Comparison of ENCODE assay signal across 9 mouse cellular contexts in the genomic region with DNA sequence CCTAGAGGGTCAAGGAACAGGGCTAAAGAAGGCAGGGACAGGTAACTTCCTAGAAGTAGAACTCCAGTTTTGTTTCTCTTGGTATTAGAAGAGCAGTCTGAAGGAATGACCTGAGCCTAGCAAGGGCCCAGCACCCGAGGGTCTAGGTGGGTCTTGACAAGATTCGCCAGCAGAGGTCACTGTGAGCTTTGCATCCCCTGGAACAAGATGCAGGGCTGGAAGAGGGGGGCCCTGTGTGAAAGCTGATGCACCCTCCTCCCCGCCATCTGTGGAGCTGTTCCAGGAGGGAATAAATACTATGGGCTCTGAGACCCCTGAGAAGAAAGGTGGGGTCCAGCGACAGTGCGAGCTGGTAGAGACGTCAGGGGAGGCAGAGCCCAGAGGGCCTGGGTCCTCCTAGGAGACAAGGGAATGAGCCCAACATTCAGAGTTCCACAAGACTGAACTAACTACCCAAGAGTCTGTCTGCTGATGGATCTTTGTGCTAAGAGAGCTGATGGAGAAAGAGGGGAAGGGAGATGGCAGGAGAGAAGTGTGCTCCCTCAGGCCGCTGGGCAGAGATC. TPM values are rescaled to one million over a fixed set of nuclear protein-coding genes. Genes with fewer than 3 reads are reported as not detected.
DNase-seq lines count a peak whose midpoint lies in the region; ATAC-seq and TF ChIP-seq lines count a peak whose summit lies in the region.
"Had no signal": no experiment of that assay in that cellular context is flagged by ENCODE, and none has a peak within 500 bp of the region (broad histone marks: within the 10 kb centered on the region; RNA-seq: fewer than 3 reads in every experiment).

No protein-coding gene starts in this region.

- no peaks in the 10 kb centered on the region for H3K36me3 ChIP-seq in G1E (replicated peaks)
- no peaks in the 10 kb centered on the region for H3K36me3 ChIP-seq in midbrain, embryonic 10.5 days
- H3K36me3 ChIP-seq: limb, embryonic 12.5 days had no signal

- no peak for TF ChIP-seq CTCF in G1E (IDR thresholded peaks at IDR 0.05; ENCODE audit: low read depth, low read length)

- ATAC-seq in G1E (ENCODE audit: extremely low read depth, insufficient number of reproducible peaks, low FRiP score, poor library complexity, severe bottlenecking): no peak
- ATAC-seq in granulocyte monocyte progenitor cell, adult 5-6 weeks (replicated peaks; ENCODE audit: poor library complexity, severe bottlenecking): peak; percentile 36; the same call in 1 of the 2 replicates

- no peak overlapping the region for H3K27ac ChIP-seq in midbrain, embryonic 10.5 days (replicated peaks)
- H3K27ac ChIP-seq: limb, embryonic 12.5 days had no signal

- WGBS in midbrain, embryonic 10.5 days: 9% methylated on average over 7 of the region's 7 CpGs

- H3K4me1 ChIP-seq in G1E (ENCODE audit: insufficient read depth, low read depth, low read length): no peaks in the 10 kb centered on the region
- peaks cover 22% of the 10 kb centered on the region for H3K4me1 ChIP-seq in midbrain, embryonic 10.5 days

- peaks cover 18% of the 10 kb centered on the region; the same call in 1 of the 2 replicates for H3K27me3 ChIP-seq in G1E (ENCODE audit: insufficient read depth, low read length)
- H3K27me3 ChIP-seq in midbrain, embryonic 10.5 days (ENCODE audit: low read depth, poor library complexity, severe bottlenecking): peaks cover 49% of the 10 kb centered on the region

- intact Hi-C loops in heart, postnatal 25 days (cut with DNase I): loop anchor here (10.0 kb wide), 1 partner anchor 320 kb away; no protein-coding TSS in a partner anchor

- H3K9me3 ChIP-seq in G1E (replicated peaks): no peaks in the 10 kb centered on the region
- H3K9me3 ChIP-seq in midbrain, embryonic 10.5 days (replicated peaks): no peaks in the 10 kb centered on the region
- H3K9me3 ChIP-seq: limb, embryonic 12.5 days had no signal

- no peak overlapping the region for H3K4me3 ChIP-seq in G1E (ENCODE audit: low read depth, low read length)
- peak overlapping the region; percentile 59 for H3K4me3 ChIP-seq in midbrain, embryonic 10.5 days

- peak; percentile 93 for DNase-seq in heart, adult 11 months
- DNase-seq in heart, postnatal 25 days (ENCODE audit: low spot score): no peak
- peak; percentile 18 for DNase-seq in G1E (ENCODE audit: low spot score)
- DNase-seq in cerebellum, postnatal 4 days (ENCODE audit: low spot score in 2 of 2): peak; percentile 54 to 73
- peak; percentile 66 for DNase-seq in kidney, postnatal 14 days
- peak; percentile 58 for DNase-seq in midbrain, embryonic 10.5 days (ENCODE audit: low spot score)
- DNase-seq in thymus, postnatal 25 days: peak; percentile 52

RNA-seq across cellular contexts. Expression of a gene that starts 53.8 kb away (rescaled TPM):
- total RNA-seq in heart, postnatal 25 days (2021): under 1 TPM; 0.14 to 0.16 TPM
- total RNA-seq in G1E (2014; fragmentation: Nextera tagmentation) (not detected in 2 replicates), G1E (2017) (0.05 TPM in 1 of 2 replicates, not detected in the other)
- polyA plus RNA-seq in G1E (2012): not detected in 2 replicates
- total RNA-seq in granulocyte monocyte progenitor cell, adult 5-6 weeks (2014; fragmentation: Nextera tagmentation): not detected in 2 replicates
- not detected in 2 replicates for total RNA-seq in granulocyte monocyte progenitor cell, adult 5-6 weeks (2017)
- 0.09 and 0.15 TPM in 2 replicates for polyA plus RNA-seq in midbrain, embryonic 10.5 days (2016; fragmentation: Nextera tagmentation; extraction: Ambion mirVana)
- polyA plus RNA-seq: limb, embryonic 12.5 days had no signal
